In genomic region chr4:154465123-154465522, GRCm38 (mm10) we compare ENCODE assay signal across 23 mouse cellular contexts.
DNase-seq lines count a peak whose midpoint lies in the region; ATAC-seq and TF ChIP-seq lines count a peak whose summit lies in the region.
"Had no signal": no experiment of that assay in that cellular context is flagged by ENCODE, and none has a peak within 500 bp of the region (broad histone marks: within the 10 kb centered on the region; RNA-seq: fewer than 3 reads in every experiment).

No protein-coding gene starts in this region.

- H3K4me2 ChIP-seq in hindbrain, embryonic 13.5 days, result no peak overlapping the region
- no peak overlapping the region for H3K4me2 ChIP-seq in stomach, postnatal 0 days (replicated peaks; ENCODE audit: low read depth)
- H3K4me2 ChIP-seq: embryonic facial prominence, embryonic 12.5 days; embryonic facial prominence, embryonic 15.5 days; forebrain, embryonic 12.5 days; heart, embryonic 13.5 days; hindbrain, embryonic 15.5 days had no signal

- no peak overlapping the region for H3K9ac ChIP-seq in hindbrain, embryonic 13.5 days
- H3K9ac ChIP-seq in stomach, postnatal 0 days (ENCODE audit: low read length), result no peak overlapping the region
- H3K9ac ChIP-seq: embryonic facial prominence, embryonic 12.5 days; embryonic facial prominence, embryonic 15.5 days; forebrain, embryonic 12.5 days; heart, embryonic 13.5 days; hindbrain, embryonic 15.5 days had no signal

- WGBS in hindbrain, embryonic 13.5 days, result 54% methylated on average over 9 of the region's 9 CpGs
- WGBS in hindbrain, embryonic 10.5 days, result 77% methylated on average over 9 of the region's 9 CpGs
- 51% methylated on average over 9 of the region's 9 CpGs for WGBS in stomach, postnatal 0 days

- H3K36me3 ChIP-seq in hindbrain, embryonic 13.5 days, result no peaks in the 10 kb centered on the region
- H3K36me3 ChIP-seq in hindbrain, embryonic 10.5 days, result no peaks in the 10 kb centered on the region
- no peaks in the 10 kb centered on the region for H3K36me3 ChIP-seq in stomach, postnatal 0 days (ENCODE audit: control insufficient read depth, insufficient read depth, low read length)
- H3K36me3 ChIP-seq: embryonic facial prominence, embryonic 12.5 days; embryonic facial prominence, embryonic 15.5 days; forebrain, embryonic 12.5 days; heart, embryonic 10.5 days; heart, embryonic 13.5 days; hindbrain, embryonic 15.5 days had no signal

- TF ChIP-seq EP300 in stomach, postnatal 0 days (optimal IDR thresholded peaks at IDR 0.05), result no peak

- no peak for DNase-seq in hindbrain, embryonic 10.5 days (ENCODE audit: low spot score)
- DNase-seq in brain, embryonic 14.5 days (ENCODE audit: low read depth), result peak; percentile 34
- peak; percentile 45 for DNase-seq in stomach, postnatal 0 days (ENCODE audit: low spot score)
- no peak for DNase-seq in right cerebral cortex, postnatal 10 days (ENCODE audit: low spot score in 2 of 2)
- DNase-seq: adrenal gland, adult 8-10 months; adrenal gland, postnatal 25 days; cerebellum, adult 18-20 months; cerebellum, adult 9-10 months; cerebellum, postnatal 14 days; gastrocnemius, postnatal 10 days; gastrocnemius, postnatal 36 days; heart, adult 2 months; heart, postnatal 14 days had no signal

- ATAC-seq in hindbrain, embryonic 13.5 days (ENCODE audit: low FRiP score), result no peak
- ATAC-seq in common myeloid progenitor, adult 5-6 weeks (replicated peaks; ENCODE audit: low read depth, poor library complexity, severe bottlenecking), result 0 out of 2 replicates have a peak, but pooled peaks have one; percentile 40
- peak; percentile 44 for ATAC-seq in stomach, postnatal 0 days (ENCODE audit: low FRiP score, low TSS enrichment)
- ATAC-seq: CD4-positive, CD25-positive, alpha-beta regulatory T cell, adult 4 months; intestine, postnatal 0 days had no signal

- TF ChIP-seq POLR2A in brain, embryonic 14.5 days (IDR thresholded peaks at IDR 0.05; ENCODE audit: borderline replicate concordance, extremely low read depth, insufficient read depth, insufficient read length, poor library complexity, severe bottlenecking), result no peak

- no peaks in the 10 kb centered on the region for H3K9me3 ChIP-seq in hindbrain, embryonic 13.5 days
- H3K9me3 ChIP-seq in hindbrain, embryonic 10.5 days, result no peaks in the 10 kb centered on the region
- no peaks in the 10 kb centered on the region for H3K9me3 ChIP-seq in stomach, postnatal 0 days (ENCODE audit: control insufficient read depth, low read length)
- H3K9me3 ChIP-seq: embryonic facial prominence, embryonic 12.5 days; embryonic facial prominence, embryonic 15.5 days; forebrain, embryonic 12.5 days; heart, embryonic 10.5 days; heart, embryonic 13.5 days; hindbrain, embryonic 15.5 days had no signal

- no peak overlapping the region for H3K4me3 ChIP-seq in hindbrain, embryonic 13.5 days
- H3K4me3 ChIP-seq in hindbrain, embryonic 10.5 days, result no peak overlapping the region
- no peak overlapping the region for H3K4me3 ChIP-seq in stomach, postnatal 0 days (ENCODE audit: low read depth, low read length)
- H3K4me3 ChIP-seq: embryonic facial prominence, embryonic 12.5 days; embryonic facial prominence, embryonic 15.5 days; forebrain, embryonic 12.5 days; heart, adult 2 months; heart, embryonic 10.5 days; heart, embryonic 13.5 days; hindbrain, embryonic 15.5 days had no signal

- H3K27me3 ChIP-seq in hindbrain, embryonic 13.5 days, result peaks cover 99% of the 10 kb centered on the region
- peaks cover 100% of the 10 kb centered on the region for H3K27me3 ChIP-seq in hindbrain, embryonic 10.5 days (ENCODE audit: insufficient read depth, poor library complexity, severe bottlenecking)
- no peaks in the 10 kb centered on the region for H3K27me3 ChIP-seq in stomach, postnatal 0 days (ENCODE audit: control insufficient read depth, insufficient read depth, low read length)
- H3K27me3 ChIP-seq: embryonic facial prominence, embryonic 15.5 days had no signal

- H3K4me1 ChIP-seq in hindbrain, embryonic 13.5 days (replicated peaks), result peaks cover 26% of the 10 kb centered on the region
- H3K4me1 ChIP-seq in hindbrain, embryonic 10.5 days (replicated peaks), result peaks cover 36% of the 10 kb centered on the region
- H3K4me1 ChIP-seq in stomach, postnatal 0 days (replicated peaks; ENCODE audit: control insufficient read depth, insufficient read depth), result no peaks in the 10 kb centered on the region
- H3K4me1 ChIP-seq: embryonic facial prominence, embryonic 12.5 days; embryonic facial prominence, embryonic 15.5 days had no signal

- peak overlapping the region; percentile 44; the same call in 1 of the 2 replicates for H3K27ac ChIP-seq in hindbrain, embryonic 13.5 days
- no peak overlapping the region for H3K27ac ChIP-seq in hindbrain, embryonic 10.5 days
- H3K27ac ChIP-seq in stomach, postnatal 0 days (replicated peaks), result no peak overlapping the region
- H3K27ac ChIP-seq: embryonic facial prominence, embryonic 12.5 days; embryonic facial prominence, embryonic 15.5 days; forebrain, embryonic 12.5 days; heart, adult 2 months; heart, embryonic 10.5 days; heart, embryonic 13.5 days had no signal

- TF ChIP-seq CTCF in brain, embryonic 14.5 days (IDR thresholded peaks at IDR 0.05; ENCODE audit: borderline replicate concordance, extremely low read depth, insufficient read depth, insufficient read length), result no peak
- no peak for TF ChIP-seq CTCF in stomach, postnatal 0 days (IDR thresholded peaks at IDR 0.05; ENCODE audit: low read depth)

Comparison
In these comparisons a context has a peak if more than half of its experiments do, and no peak if none do; other contexts are left out.
1. DNase-seq: peak in brain, embryonic 14.5 days (single experiment) and stomach, postnatal 0 days (single experiment); none in hindbrain, embryonic 10.5 days (single experiment) and right cerebral cortex, postnatal 10 days (0 of 2).